Mouse (Mus musculus): Measurements from ENCODE around the gene Map1a. TPM values are rescaled to one million over a fixed set of nuclear protein-coding genes. Genes with fewer than 3 reads are reported as not detected.

Gene Map1a
- 116 and 149 TPM in 2 replicates for polyA plus RNA-seq (2021; fragmentation: Nextera tagmentation)
- long read RNA-seq, experiment 1, partial matches to known transcripts = 387 of 409 reads
- long read RNA-seq, experiment 1, other reads (novel, unspliced or antisense) = 21 of 409 reads
- long read RNA-seq, experiment 2, partial matches to known transcripts = 374 of 421 reads
- long read RNA-seq, experiment 2, other reads (novel, unspliced or antisense) = 47 of 421 reads

DNA sequence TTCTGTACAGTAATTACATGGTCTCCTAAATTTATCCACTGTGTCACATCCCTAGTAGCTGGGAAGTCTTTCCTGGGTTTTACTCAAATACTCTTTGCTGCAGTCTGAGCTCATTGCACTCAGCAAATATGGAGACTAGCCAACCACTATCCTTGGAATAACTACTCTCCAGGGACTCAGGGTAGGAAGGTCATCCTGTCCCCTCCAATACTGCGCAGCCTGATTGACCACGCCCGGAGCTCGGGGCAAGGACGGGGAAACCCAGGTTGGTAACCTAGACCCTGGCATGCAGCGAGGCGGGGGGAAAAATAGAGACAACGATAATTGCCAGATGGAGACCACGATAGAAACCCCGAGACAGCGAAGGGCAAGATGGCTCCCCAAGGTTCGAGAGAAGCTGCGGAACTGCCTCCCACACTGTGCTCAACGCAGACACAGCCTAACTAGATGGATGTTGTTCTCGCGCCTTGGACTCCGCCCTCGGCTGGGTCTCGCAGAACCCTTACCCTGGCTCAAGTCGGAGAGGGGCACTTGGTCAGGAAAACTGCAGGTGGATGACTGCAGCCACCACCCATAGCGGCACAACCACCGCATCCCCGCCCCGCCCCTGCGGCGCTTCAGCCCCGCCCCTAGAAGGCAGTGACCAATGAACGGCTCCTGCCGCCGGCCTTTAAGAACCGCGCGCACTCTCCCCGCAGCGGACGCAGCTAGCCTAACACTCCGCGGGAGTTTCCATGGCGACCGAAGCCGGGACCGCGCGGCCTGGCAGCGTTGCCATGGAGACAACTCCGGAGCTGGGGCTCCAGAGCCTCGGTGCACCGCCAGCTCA, at the start of gene Map1a:
Map1a (plus strand) TSS at position 700 of the 829 bp plus-strand sequence.

DNA sequence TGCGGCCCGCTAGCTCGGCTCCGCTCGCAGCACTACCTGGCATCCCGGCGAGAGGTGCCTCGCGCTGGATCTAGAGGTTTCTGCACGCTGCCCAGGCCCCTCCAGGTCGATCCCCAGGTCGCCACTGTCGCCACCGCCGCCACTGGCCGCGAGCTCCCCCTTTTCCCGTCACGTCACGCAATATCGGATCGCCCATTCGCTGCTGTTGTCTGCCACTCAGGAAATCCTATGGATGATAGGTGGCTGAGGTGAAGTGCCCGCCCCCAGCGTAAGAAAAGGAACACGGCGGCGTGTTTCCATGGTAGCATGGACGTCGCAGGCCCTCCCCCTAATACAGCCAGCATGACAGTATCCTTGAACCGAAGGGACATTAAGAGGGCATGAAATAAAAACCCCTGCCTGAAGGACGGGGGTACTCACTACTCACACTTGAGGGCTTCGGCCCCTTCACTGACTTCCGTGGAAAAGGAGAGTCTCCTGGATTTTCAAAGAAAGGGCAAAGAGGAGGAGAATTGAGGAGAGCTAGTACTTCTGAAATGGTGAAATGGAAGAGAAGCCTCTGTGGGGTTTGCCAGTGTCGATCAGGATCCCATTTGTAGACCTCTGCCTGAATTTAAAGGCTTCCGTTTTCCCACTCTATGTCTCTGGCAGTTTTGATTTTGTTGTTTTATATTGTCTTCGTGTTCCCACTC, 18.0 kb upstream of the Map1a start, which contains the start of gene Trp53bp1:
Trp53bp1 (minus strand) TSS at position 172 of the 692 bp plus-strand sequence.

DNA sequence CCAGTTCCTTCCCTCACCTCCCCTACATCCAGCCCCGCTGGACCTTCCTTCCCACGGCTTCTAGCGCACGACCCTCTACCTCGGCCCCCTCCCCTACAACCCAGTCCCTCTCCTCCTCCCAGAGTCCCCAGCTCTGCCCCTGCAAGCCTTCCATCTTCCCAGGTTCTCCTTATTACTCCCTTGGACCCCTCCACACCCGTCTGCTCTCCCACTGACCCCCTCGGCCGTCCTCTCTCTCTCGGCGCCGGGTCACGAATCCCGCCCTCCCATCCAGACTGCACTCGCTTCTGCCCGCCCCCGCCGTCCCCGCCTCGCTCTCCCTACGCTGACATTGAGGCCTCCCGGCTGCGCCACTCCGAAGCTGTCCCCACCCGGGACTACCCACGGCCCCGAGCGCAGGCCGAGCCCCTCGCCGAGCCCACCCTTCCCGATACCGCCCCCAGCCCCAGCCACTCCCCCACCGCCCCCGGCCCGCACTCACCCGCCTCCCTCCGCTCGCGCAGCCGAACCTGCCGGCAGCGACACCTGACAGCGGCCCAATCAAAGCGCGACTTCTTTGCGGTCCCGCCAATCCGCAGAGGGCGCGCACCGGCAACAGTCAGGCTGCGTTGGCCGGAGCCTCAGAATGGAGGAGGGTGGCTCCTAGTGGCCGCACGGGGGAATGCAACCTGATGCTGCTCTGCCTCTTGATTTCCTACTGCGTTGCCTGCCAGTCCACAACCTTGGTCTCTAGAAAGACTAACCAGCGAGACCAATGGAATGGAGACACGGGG, 65.6 kb downstream of the Map1a start, which contains the start of gene Ppip5k1:
Ppip5k1 (minus strand) TSS at position 577 of the 773 bp plus-strand sequence.

DNA sequence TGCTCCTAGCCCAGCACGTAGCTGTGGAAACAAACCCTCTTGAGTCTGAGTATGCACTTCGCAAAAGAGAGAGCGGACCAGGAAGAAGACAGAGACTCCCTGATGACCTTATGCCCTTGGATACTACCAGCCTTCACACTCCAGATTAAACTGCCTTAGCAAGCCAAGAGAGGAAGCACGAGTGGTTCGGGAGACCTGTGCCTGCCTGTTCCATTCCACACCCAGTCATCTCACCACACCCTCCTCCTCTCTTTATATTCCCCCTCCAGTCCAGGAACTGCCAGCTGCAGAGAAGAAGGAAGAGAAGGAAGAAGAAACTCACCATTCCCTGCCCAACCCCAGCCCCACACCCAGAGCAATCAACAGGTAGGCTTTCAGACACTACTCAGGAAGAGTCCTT, 68.1 kb downstream of the Map1a start, which contains the start of gene Ckmt1:
Ckmt1 (plus strand) TSS at position 221 of the 400 bp plus-strand sequence.

Other genes starting within 250 kb of the Map1a start
- not detected in 2 replicates for gene Tgm5, start 203.8 kb upstream of the Map1a start, polyA plus RNA-seq (2021; fragmentation: Nextera tagmentation)
- gene Tgm7, start 179.8 kb upstream of the Map1a start, polyA plus RNA-seq (2021; fragmentation: Nextera tagmentation) = not detected in 2 replicates
- gene Adal, start 149.2 kb upstream of the Map1a start, polyA plus RNA-seq (2021; fragmentation: Nextera tagmentation) = 9.8 and 13.2 TPM in 2 replicates
- gene Lcmt2, start 148.9 kb upstream of the Map1a start, polyA plus RNA-seq (2021; fragmentation: Nextera tagmentation) = 5.2 and 9.5 TPM in 2 replicates
- 10.3 and 12.6 TPM in 2 replicates for gene Tubgcp4, start 118.9 kb upstream of the Map1a start, polyA plus RNA-seq (2021; fragmentation: Nextera tagmentation)
- gene Zscan29, start 118.5 kb upstream of the Map1a start, polyA plus RNA-seq (2021; fragmentation: Nextera tagmentation) = 2.0 and 2.3 TPM in 2 replicates
- 20.2 and 28.1 TPM in 2 replicates for gene Trp53bp1, start 18.2 kb upstream of the Map1a start, polyA plus RNA-seq (2021; fragmentation: Nextera tagmentation)
- gene Ppip5k1, start 65.8 kb downstream of the Map1a start, polyA plus RNA-seq (2021; fragmentation: Nextera tagmentation) = 24.7 and 28.6 TPM in 2 replicates
- 304 and 453 TPM in 2 replicates for gene Ckmt1, start 68.1 kb downstream of the Map1a start, polyA plus RNA-seq (2021; fragmentation: Nextera tagmentation)
- gene Strc, start 97.6 kb downstream of the Map1a start, polyA plus RNA-seq (2021; fragmentation: Nextera tagmentation) = 0.04 TPM in 1 of 2 replicates, not detected in the other
- 77.7 and 103 TPM in 2 replicates for gene Pdia3, start 124.2 kb downstream of the Map1a start, polyA plus RNA-seq (2021; fragmentation: Nextera tagmentation)
- 0.81 and 1.7 TPM in 2 replicates for gene Catsper2, start 124.2 kb downstream of the Map1a start, polyA plus RNA-seq (2021; fragmentation: Nextera tagmentation)
- 0.90 and 1.5 TPM in 2 replicates for gene Ell3, start 154.7 kb downstream of the Map1a start, polyA plus RNA-seq (2021; fragmentation: Nextera tagmentation)
- gene Serf2, start 159.6 kb downstream of the Map1a start, polyA plus RNA-seq (2021; fragmentation: Nextera tagmentation) = 612 and 693 TPM in 2 replicates
- gene Hypk, start 163.7 kb downstream of the Map1a start, polyA plus RNA-seq (2021; fragmentation: Nextera tagmentation) = 97.5 and 119 TPM in 2 replicates
- gene Serinc4, start 167.2 kb downstream of the Map1a start, polyA plus RNA-seq (2021; fragmentation: Nextera tagmentation) = 0.21 TPM in 1 of 2 replicates, not detected in the other
- 37.3 and 49.3 TPM in 2 replicates for gene Mfap1b, start 184.5 kb downstream of the Map1a start, polyA plus RNA-seq (2021; fragmentation: Nextera tagmentation)
- gene Mfap1a, start 217.1 kb downstream of the Map1a start, polyA plus RNA-seq (2021; fragmentation: Nextera tagmentation) = 11.3 and 13.6 TPM in 2 replicates
- gene Wdr76, start 217.1 kb downstream of the Map1a start, polyA plus RNA-seq (2021; fragmentation: Nextera tagmentation) = 1.5 and 1.7 TPM in 2 replicates